Mouse (Mus musculus) cerebellum, adult 11 months (tissue): ENCODE data around the gene Ppp3ca.

ENCODE experiments used
- DNase-seq: peaks from one replicate; pipeline ENCODE4 v3.0.0; 2022

The Ppp3ca gene

GRCm38 (mm10) chr3:136941602-136941926 is 271.6 kb downstream of the Ppp3ca start:
- no peak for DNase-seq

GRCm38 (mm10) chr3:136945550-136945949 is 275.6 kb downstream of the Ppp3ca start:
- DNase-seq: no peak

- no peak for DNase-seq
These were observed 276.7 kb downstream of the Ppp3ca start for GRCm38 (mm10) chr3:136946662-136947061.

- DNase-seq: no peak
These were observed 278.2 kb downstream of the Ppp3ca start for GRCm38 (mm10) chr3:136948142-136948541.

GRCm38 (mm10) chr3:136951792-136952191 is 281.9 kb downstream of the Ppp3ca start:
- DNase-seq: no peak

GRCm38 (mm10) chr3:136952822-136953221 is 282.9 kb downstream of the Ppp3ca start:
- no peak for DNase-seq

GRCm38 (mm10) chr3:136955043-136955442 is 285.1 kb downstream of the Ppp3ca start:
- DNase-seq: no peak

GRCm38 (mm10) chr3:136960314-136960713 is 290.4 kb downstream of the Ppp3ca start:
- DNase-seq: no peak

- DNase-seq: no peak
These were observed 296.9 kb downstream of the Ppp3ca start for GRCm38 (mm10) chr3:136966786-136967185.

GRCm38 (mm10) chr3:136967510-136967909 is 297.6 kb downstream of the Ppp3ca start:
- no peak for DNase-seq

GRCm38 (mm10) chr3:136969796-136970195 is 299.9 kb downstream of the Ppp3ca start:
- DNase-seq: peak; percentile 85

- no peak for DNase-seq
These were observed 307.9 kb downstream of the Ppp3ca start for GRCm38 (mm10) chr3:136977859-136978258.

- DNase-seq: no peak
These were observed 311.1 kb downstream of the Ppp3ca start for GRCm38 (mm10) chr3:136980915-136981588.

GRCm38 (mm10) chr3:136981589-136981924 is 311.6 kb downstream of the Ppp3ca start:
- DNase-seq: no peak

GRCm38 (mm10) chr3:136982021-136982420 is 312.1 kb downstream of the Ppp3ca start:
- no peak for DNase-seq

- no peak for DNase-seq
These were observed 316.4 kb downstream of the Ppp3ca start for GRCm38 (mm10) chr3:136986096-136986881.
